Mouse (Mus musculus): ENCODE results near the gene Gm20458. TPM values are rescaled to one million over a fixed set of nuclear protein-coding genes. Genes with fewer than 3 reads are reported as not detected.

The Gm20458 gene
- polyA plus RNA-seq, 1 experiment from 2014 or later, result 6.9 TPM

DNA sequence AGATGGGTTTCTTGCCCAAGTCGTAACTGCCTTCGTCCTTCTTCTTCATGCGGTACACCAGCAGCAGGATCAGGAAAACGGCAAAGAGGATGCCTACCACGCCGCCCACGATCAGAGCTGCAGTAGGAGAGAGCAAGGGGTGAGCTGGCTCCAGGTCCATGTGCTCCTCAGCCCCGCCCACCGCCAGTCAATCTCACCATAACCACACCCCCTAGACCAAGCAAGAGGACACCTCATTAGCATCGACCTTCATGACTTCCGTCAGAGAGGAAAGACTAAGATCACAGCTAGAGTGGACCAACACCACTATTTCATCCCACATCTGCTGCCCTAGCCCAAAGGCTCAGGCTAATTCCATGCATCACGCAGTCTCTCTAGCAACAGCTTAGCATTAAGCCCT lies 34.6 kb upstream of the Gm20458 start:
- Histone ChIP-seq H3K4me3 (no peak overlapping the region), H3K9ac (replicated peaks) (no peak overlapping the region), H3K9me3 (no peaks in the 10 kb centered on the region), H3K36me3 (no peaks in the 10 kb centered on the region), H3K27me3 (no peaks in the 10 kb centered on the region), H3K27ac (replicated peaks) (no peak overlapping the region), H3K4me2 (replicated peaks) (no peak overlapping the region), H3K4me1 (no peaks in the 10 kb centered on the region)
- 43% methylated on average over 12 of the region's 12 CpGs for WGBS
- no peak for ATAC-seq (replicated peaks)

DNA sequence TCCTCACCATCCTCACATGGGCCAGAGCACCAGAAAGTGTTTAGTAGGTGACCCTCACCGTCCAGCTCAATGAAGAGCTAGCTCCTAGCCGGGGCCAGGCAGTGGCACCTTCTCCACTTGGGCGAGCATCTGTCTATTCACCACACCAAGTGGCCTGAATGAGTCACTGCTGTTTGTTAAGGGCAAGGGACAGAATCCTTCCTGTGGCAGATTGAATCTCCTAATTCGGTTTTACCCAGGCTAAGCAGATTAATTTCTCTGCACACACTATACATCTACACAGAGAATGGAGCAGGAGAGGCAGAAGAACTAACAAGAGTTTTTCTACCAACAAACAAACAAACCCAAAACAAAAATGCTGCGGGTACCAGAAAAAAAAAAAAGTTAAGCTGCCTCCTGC lies 33.8 kb upstream of the Gm20458 start:
- 86% methylated on average over 5 of the region's 5 CpGs for WGBS
- H3K36me3 ChIP-seq, result no peaks in the 10 kb centered on the region
- no peak overlapping the region for H3K27ac ChIP-seq (replicated peaks)
- no peak overlapping the region for H3K4me3 ChIP-seq
- H3K9me3 ChIP-seq, result no peaks in the 10 kb centered on the region
- H3K27me3 ChIP-seq, result no peaks in the 10 kb centered on the region
- no peak for ATAC-seq (replicated peaks)
- H3K4me2 ChIP-seq (replicated peaks), result no peak overlapping the region
- no peak overlapping the region for H3K9ac ChIP-seq (replicated peaks)
- H3K4me1 ChIP-seq, result no peaks in the 10 kb centered on the region

DNA sequence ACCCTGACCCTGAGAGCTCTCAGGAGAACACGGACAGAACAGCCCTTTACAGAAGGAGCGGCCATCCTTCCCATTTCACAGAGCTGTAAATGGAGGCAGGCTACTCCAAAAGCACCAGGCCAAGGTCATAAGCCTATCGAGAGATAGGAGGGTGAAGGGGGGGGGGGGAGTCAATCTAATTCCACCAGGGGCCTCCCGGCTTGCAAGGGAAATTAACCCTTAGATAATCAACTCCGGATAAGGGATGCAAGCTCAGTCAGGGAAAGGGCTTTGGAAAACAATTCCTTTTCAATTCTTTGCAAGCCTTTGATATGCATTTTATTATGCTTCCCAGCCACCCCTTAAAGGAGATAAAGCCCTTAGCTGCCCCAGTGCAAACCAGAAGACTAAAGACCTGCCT lies 32.3 kb upstream of the Gm20458 start:
- WGBS, result 42% methylated on average over 5 of the region's 5 CpGs
- H3K9me3 ChIP-seq, result no peaks in the 10 kb centered on the region
- ATAC-seq (replicated peaks), result no peak
- no peaks in the 10 kb centered on the region for H3K4me1 ChIP-seq
- no peaks in the 10 kb centered on the region for H3K36me3 ChIP-seq
- no peak overlapping the region for H3K9ac ChIP-seq (replicated peaks)
- H3K4me2 ChIP-seq (replicated peaks), result no peak overlapping the region
- no peak overlapping the region for H3K4me3 ChIP-seq
- H3K27me3 ChIP-seq, result no peaks in the 10 kb centered on the region
- H3K27ac ChIP-seq (replicated peaks), result no peak overlapping the region

DNA sequence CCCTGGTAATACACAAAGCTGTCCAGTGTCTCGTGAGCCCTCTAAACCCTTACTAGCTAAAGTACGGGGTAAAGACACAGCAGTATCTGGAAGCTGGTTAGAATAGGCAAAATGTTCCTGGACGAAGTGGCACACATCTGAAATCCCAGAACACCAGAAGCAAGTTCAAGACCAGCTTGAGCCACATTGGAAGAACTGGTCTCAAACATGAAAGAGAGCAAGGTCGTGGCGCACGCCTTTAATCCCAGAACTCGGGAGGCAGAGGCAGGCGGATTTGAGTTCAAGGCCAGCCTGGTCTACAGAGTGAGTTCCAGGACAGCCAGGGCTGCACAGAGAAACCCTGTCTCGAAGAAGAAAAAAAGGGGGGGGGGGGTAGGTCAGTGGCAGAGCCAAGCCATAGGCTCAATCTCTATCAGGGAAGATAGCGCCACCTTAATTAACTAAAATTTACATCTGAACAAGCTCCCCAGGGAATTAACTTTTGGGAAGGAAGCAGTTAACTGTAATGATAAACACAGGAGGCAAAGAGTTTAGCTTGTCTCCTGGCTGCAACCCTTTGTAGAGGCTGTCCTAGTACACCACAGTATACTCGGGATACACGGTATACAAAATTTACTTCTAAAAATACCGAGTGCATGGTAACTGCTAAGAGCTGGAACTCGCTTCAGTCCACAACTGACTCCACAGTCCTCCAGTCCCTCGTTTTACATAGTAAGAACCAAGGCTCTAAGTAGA lies 30.7 kb upstream of the Gm20458 start:
- no peaks in the 10 kb centered on the region for H3K36me3 ChIP-seq
- no peak overlapping the region for H3K4me3 ChIP-seq
- H3K27me3 ChIP-seq, result no peaks in the 10 kb centered on the region
- H3K9ac ChIP-seq (replicated peaks), result no peak overlapping the region
- no peak overlapping the region for H3K4me2 ChIP-seq (replicated peaks)
- no peak overlapping the region for H3K27ac ChIP-seq (replicated peaks)
- H3K9me3 ChIP-seq, result no peaks in the 10 kb centered on the region
- H3K4me1 ChIP-seq, result no peaks in the 10 kb centered on the region
- no peak for ATAC-seq (replicated peaks)
- 46% methylated on average over 15 of the region's 15 CpGs for WGBS

DNA sequence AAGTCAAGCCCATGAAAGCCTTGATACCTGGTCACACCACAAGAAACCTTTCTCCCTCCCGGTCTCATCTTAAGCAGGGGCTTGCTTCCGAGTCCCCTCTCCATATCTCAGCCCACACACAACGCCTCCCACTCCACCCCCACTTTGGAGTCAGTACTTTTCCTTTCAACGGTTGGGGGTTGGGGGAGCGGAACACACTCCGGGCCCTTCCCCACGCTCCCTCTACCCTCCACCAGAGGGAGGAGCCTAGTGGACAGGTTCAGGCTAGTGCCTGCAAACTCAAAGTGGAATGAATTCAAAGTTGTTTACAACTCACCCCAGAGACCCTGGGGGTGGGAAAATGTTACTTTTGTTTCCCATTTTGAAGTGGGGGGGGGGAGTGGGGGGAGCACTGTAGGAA lies 30.1 kb upstream of the Gm20458 start:
- H3K4me1 ChIP-seq, result no peaks in the 10 kb centered on the region
- ATAC-seq (replicated peaks), result no peak
- H3K4me3 ChIP-seq, result no peak overlapping the region
- H3K36me3 ChIP-seq, result no peaks in the 10 kb centered on the region
- H3K9me3 ChIP-seq, result no peaks in the 10 kb centered on the region
- H3K4me2 ChIP-seq (replicated peaks), result no peak overlapping the region
- no peaks in the 10 kb centered on the region for H3K27me3 ChIP-seq
- WGBS, result 17% methylated on average over 7 of the region's 7 CpGs
- H3K9ac ChIP-seq (replicated peaks), result no peak overlapping the region
- H3K27ac ChIP-seq (replicated peaks), result no peak overlapping the region

DNA sequence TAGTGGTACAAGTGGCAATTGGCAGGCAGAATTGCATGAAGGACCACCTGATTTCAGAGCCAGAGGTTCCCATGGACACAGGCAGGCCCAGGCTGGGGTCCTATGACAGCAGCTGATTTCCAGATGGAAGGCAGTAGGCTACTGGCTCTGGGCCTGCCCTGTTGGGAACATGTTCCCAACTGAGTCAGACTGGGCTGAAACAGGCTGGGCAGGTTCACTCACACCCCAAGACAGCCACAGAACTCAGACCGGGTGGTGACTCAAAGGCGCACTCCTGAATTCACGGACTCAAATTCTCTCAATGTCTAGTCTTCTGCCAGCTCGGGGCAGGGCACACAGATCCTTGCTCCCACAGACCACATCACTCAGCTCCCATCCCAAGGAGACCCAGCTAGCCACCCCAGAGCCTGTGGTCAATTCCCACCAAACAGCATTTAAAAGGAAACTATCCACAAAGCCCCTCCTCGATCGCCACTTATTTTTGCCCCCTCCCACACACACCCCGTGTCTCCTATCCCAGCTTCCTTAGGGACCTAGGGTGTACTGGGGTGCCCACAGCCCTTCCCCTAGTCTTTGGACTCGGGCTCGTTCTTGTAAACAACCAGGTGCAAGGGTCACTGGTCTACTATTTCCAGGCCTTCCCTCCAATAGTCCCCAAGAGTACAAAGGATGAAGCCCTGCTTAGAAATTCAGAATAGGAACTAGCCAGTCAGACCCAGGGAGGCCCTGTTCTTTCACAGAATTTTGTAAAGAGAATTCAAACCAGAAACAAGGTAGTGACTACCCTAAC lies 28.9 kb upstream of the Gm20458 start:
- H3K4me1 ChIP-seq, result no peaks in the 10 kb centered on the region
- no peak overlapping the region for H3K4me3 ChIP-seq
- no peak overlapping the region for H3K27ac ChIP-seq (replicated peaks)
- ATAC-seq (replicated peaks), result no peak
- no peaks in the 10 kb centered on the region for H3K9me3 ChIP-seq
- no peak overlapping the region for H3K4me2 ChIP-seq (replicated peaks)
- 68% methylated on average over 9 of the region's 9 CpGs for WGBS
- H3K9ac ChIP-seq (replicated peaks), result no peak overlapping the region
- no peaks in the 10 kb centered on the region for H3K36me3 ChIP-seq
- H3K27me3 ChIP-seq, result no peaks in the 10 kb centered on the region

DNA sequence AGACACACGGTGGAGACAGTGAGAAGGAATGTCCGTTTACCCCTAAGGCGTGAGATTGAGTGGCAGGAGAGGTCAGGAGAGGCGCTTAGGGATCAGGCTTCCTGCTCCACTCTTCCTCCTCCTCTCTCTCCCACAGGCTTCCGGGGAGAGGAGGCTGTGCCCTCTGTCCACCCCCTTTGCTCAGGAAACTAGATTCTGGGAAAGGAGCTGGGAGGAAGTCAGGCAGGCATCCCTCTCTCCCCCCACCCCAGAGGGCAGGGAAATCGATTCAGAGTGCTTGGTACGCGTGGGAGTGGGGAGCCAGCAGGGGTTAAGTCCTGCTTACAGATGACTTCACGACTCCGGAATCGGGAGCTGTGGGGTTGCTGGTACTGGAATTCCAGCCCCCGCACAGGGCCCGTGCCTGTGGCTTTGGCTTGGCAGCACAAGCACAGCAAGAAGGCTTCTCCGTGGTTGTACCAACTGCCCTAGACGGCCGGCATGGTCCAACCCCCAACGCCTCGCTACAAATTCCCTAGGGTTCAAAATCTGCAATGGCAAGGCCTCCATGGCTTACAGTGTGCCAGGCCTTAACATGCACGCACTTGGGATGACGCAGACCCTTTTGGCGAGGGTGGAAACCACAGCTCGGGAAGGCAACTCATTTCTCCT lies 28.1 kb upstream of the Gm20458 start:
- Histone ChIP-seq H3K4me1 (no peaks in the 10 kb centered on the region), H3K27me3 (no peaks in the 10 kb centered on the region), H3K27ac (replicated peaks) (no peak overlapping the region), H3K4me2 (replicated peaks) (no peak overlapping the region), H3K9me3 (no peaks in the 10 kb centered on the region), H3K36me3 (no peaks in the 10 kb centered on the region), H3K4me3 (no peak overlapping the region), H3K9ac (replicated peaks) (no peak overlapping the region)
- 43% methylated on average over 22 of the region's 22 CpGs for WGBS
- ATAC-seq (replicated peaks), result no peak

DNA sequence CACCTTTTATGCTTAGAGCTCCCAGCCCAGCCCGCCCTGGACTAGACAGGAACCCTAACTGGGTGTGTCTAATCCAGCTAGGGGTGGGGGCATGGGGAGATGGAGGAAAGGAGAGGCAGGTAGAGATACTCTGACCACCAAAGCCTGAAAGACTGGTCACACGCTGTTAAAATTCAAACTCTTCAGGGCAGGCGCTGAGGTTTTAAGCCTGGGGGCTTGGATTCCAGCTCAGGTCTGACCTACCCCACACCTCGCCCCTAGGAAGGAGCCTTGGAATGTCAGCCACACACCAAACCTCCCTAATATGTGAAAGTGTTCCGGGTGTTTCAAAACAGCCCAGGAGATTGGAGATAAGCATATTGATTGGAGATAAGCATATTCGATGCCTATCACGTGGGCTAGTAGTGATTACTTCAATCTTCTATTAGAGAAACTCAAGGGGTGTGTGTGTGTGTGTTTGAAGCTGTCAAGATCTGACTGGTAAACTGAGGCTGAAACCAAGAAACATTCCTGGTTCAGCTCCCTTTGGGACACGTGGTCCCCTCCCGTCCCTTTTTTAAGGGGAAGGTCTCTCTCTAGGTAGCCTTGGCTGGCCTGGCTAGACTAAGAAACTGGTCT lies 27.4 kb upstream of the Gm20458 start:
- Histone ChIP-seq H3K36me3 (no peaks in the 10 kb centered on the region), H3K9me3 (no peaks in the 10 kb centered on the region), H3K27me3 (no peaks in the 10 kb centered on the region), H3K9ac (replicated peaks) (no peak overlapping the region), H3K4me2 (replicated peaks) (no peak overlapping the region), H3K27ac (replicated peaks) (no peak overlapping the region), H3K4me3 (no peak overlapping the region), H3K4me1 (no peaks in the 10 kb centered on the region)
- 89% methylated on average over 9 of the region's 9 CpGs for WGBS
- no peak for ATAC-seq (replicated peaks)

DNA sequence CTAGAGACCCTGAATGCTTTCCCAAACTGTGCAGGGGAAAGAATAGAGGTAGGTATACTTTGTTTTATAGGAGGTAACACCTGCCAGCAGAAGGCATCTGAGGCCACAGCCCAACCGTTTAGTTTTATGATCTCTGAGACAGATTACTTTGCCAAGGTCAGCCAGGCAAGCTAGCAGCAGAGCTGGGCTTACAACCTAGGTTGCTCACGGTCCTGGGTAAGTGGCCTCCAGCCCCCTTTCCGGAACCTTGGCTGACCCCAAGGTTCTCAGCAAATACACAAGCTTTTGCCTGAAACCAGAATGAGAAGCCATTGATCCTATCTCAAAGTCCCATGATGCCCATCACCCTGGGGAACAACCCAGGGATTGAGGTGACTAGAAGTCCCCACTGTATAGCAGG lies 26.1 kb upstream of the Gm20458 start:
- Histone ChIP-seq H3K4me2 (replicated peaks) (no peak overlapping the region), H3K4me3 (no peak overlapping the region), H3K27me3 (no peaks in the 10 kb centered on the region), H3K36me3 (no peaks in the 10 kb centered on the region), H3K9ac (replicated peaks) (no peak overlapping the region), H3K9me3 (no peaks in the 10 kb centered on the region), H3K27ac (replicated peaks) (no peak overlapping the region), H3K4me1 (no peaks in the 10 kb centered on the region)
- 93% methylated on average over 3 of the region's 3 CpGs for WGBS
- no peak for ATAC-seq (replicated peaks)

DNA sequence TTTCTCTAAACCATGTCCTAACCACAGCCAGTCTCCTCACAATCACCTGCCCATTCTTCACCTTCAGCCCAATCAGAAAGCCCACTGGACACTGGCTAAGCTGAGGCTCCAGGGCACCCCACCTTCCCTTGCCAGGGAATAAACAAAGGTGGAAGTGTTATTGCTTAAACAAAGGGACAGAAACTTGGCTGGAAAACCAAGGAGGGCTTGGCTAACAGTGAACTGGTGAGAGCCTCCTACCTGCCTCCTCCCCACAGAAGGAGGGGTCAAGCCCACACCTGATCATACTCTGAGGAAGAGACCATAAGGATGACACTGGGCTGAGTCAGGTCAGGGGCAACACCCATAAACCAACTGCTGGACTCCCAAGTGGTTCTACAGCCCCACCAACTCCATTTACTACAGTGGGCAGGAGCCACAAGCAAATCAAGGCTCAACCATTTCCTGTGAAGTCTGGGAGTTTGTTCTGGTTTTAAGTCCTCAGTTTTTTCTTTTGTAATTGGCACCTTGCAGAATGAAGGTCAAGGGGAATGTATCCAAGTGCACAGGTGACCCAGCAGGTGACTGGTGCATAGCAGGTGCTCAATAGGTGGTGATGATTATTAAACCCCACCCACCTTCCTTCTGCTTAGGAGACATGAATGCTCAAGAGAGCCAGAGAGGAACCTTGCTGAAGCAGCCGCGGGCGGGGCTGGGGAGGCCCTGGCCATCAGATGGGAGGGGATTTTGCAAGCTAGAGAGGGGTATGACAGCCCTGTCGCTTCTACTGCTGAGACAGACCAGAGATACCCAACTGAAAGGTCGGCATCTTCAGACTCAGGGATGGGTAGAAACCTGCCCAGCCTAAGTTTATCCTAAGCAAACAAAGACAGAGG lies 25.3 kb upstream of the Gm20458 start:
- 61% methylated on average over 5 of the region's 5 CpGs for WGBS

DNA sequence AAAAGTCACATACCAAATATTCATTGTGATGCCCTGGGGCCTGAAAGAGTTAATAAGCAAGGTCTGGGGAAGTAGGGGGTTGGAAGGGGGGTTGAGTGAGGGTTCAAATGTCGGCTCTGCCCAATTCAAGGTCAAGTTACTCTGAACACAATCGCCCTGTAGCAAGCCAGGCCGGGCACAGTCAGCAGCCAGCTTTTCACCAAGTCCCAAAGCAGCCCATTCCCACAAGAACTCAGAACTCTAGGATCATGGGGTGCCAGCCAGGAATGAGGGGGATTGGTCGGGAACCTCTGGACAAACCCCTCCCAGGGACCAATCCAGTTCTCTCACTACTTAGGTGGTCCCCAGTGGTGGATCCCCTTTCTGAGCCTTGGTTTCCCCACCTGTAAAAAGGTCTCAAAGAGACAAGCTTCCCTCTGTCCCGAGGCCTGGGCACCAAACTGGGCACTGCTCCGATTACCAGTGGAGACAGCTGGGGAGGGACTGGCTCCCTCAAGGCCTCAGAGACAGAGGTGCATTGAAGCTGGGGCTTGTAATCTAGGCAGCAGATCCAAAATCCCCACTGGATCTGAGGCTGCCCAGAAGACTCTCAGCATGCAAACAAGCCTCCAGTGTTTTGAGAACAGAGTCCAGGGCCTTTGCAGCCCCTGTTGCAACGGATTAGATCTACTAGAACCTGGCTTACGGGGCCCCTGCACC lies 24.4 kb upstream of the Gm20458 start:
- WGBS, result 27% methylated on average over 8 of the region's 8 CpGs

More for the DNA sequence above, 25.3 kb upstream of the Gm20458 start:
- no peak overlapping the region for H3K4me3 ChIP-seq
- H3K4me1 ChIP-seq, result no peaks in the 10 kb centered on the region
- H3K36me3 ChIP-seq, result no peaks in the 10 kb centered on the region
- no peak overlapping the region for H3K9ac ChIP-seq (replicated peaks)
- no peak for ATAC-seq (replicated peaks)
- no peak overlapping the region for H3K27ac ChIP-seq (replicated peaks)
- no peaks in the 10 kb centered on the region for H3K9me3 ChIP-seq
- H3K27me3 ChIP-seq, result no peaks in the 10 kb centered on the region
- no peak overlapping the region for H3K4me2 ChIP-seq (replicated peaks)

More for the DNA sequence above, 24.4 kb upstream of the Gm20458 start:
- no peak overlapping the region for H3K9ac ChIP-seq (replicated peaks)
- peaks cover 3% of the 10 kb centered on the region; the same call in 1 of the 2 replicates for H3K27me3 ChIP-seq
- H3K36me3 ChIP-seq, result no peaks in the 10 kb centered on the region
- no peak overlapping the region for H3K27ac ChIP-seq (replicated peaks)
- no peaks in the 10 kb centered on the region for H3K4me1 ChIP-seq
- H3K9me3 ChIP-seq, result no peaks in the 10 kb centered on the region
- no peak overlapping the region for H3K4me3 ChIP-seq
- no peak overlapping the region for H3K4me2 ChIP-seq (replicated peaks)
- ATAC-seq (replicated peaks), result no peak

Measured in forebrain, embryonic 15.5 days (tissue).